Mouse (Mus musculus) hindbrain, embryonic 13.5 days (tissue): Measurements from ENCODE around the gene Cad. TPM values are rescaled to one million over a fixed set of nuclear protein-coding genes. Genes with fewer than 3 reads are reported as not detected.

Experiments
- ATAC-seq: fragments of 200-750 bp; cut with Nextera tagmentation; 2 replicates; pipeline ENCODE4 v1.8.0; 2017; ENCODE audit warnings: moderate TSS enrichment; ENCODE audit not compliant: low FRiP score
- H3K27ac ChIP-seq: fragments of 300-500 bp; sonication (generic); 2 replicates; pipeline ENCODE4 v1.5.1; 2015; ENCODE audit warnings: inconsistent platforms, mild to moderate bottlenecking, moderate library complexity
- H3K27me3 ChIP-seq: fragments of 300-500 bp; sonication (generic); 2 replicates; pipeline ENCODE4 v1.6.1; 2015; ENCODE audit warnings: mild to moderate bottlenecking, inconsistent platforms
- H3K36me3 ChIP-seq: fragments of 300-500 bp; sonication (generic); 2 replicates; pipeline ENCODE4 v1.6.1; 2015; ENCODE audit warnings: mild to moderate bottlenecking, inconsistent platforms
- H3K4me1 ChIP-seq: fragments of 300-500 bp; sonication (generic); replicated peaks from 2 replicates; pipeline ENCODE4 v1.6.1; 2015; ENCODE audit warnings: inconsistent platforms
- H3K4me2 ChIP-seq: fragments of 300-500 bp; sonication (generic); 2 replicates; pipeline ENCODE4 v1.6.1; 2015; ENCODE audit warnings: inconsistent platforms, mild to moderate bottlenecking, moderate library complexity
- H3K4me3 ChIP-seq: fragments of 300-500 bp; sonication (generic); 2 replicates; pipeline ENCODE4 v1.5.1; 2015; ENCODE audit warnings: mild to moderate bottlenecking, inconsistent platforms
- H3K9ac ChIP-seq: fragments of 300-500 bp; sonication (generic); 2 replicates; pipeline ENCODE4 v1.6.1; 2015; ENCODE audit warnings: mild to moderate bottlenecking, inconsistent platforms
- H3K9me3 ChIP-seq: fragments of 300-500 bp; sonication (generic); 2 replicates; pipeline ENCODE4 v1.6.1; 2016; ENCODE audit warnings: inconsistent platforms
- WGBS: fragments of 180-500 bp; shearing (Covaris S2); methylation state at CpG from one replicate; pipeline ENCODE4 v1.1.7; 2015; 5-methylcytosine and 5-hydroxymethylcytosine counted together
- polyA plus RNA-seq: library from polyadenylated mRNA; unstranded; fragments of >200 nt; fragmentation: Nextera tagmentation; extraction: Ambion mirVana; gene quantifications from 2 replicates; pipeline ENCODE4 v1.2.1, GENCODE M21; 2015

Cad gene
- polyA plus RNA-seq, 1 experiment from 2014 or later: 13.7 TPM

- Histone ChIP-seq H3K9ac (no peak overlapping the region), H3K4me3 (no peak overlapping the region), H3K27ac (no peak overlapping the region), H3K4me1 (peaks cover 19% of the 10 kb centered on the region), H3K36me3 (peaks cover 41% of the 10 kb centered on the region), H3K9me3 (no peaks in the 10 kb centered on the region), H3K27me3 (no peaks in the 10 kb centered on the region), H3K4me2 (no peak overlapping the region)
- no peak for ATAC-seq
- 89% methylated on average over 13 of the region's 13 CpGs for WGBS
Measured at GRCm38 (mm10) chr5:31080059-31080794, 25.6 kb downstream of the Cad start.

DNA sequence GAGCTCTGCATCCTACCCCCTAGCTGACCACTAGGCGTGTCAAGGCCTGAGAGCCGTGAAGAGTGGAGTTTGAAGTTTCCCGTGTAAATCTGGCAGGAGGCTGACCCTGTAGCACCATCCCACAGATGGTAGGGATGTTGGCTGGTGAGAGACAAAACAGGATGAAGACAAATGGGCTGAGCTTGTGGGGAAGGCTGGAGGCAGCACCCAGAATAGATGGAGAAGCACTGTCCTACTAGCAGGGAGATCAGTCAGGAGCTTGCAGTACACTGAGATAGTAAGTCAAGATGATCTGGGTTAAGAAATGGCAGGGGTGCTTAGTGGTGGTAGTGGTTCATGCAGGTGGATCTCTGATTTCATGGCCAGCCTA, 26.2 kb downstream of the Cad start:
- Histone ChIP-seq H3K4me3 (no peak overlapping the region), H3K27me3 (no peaks in the 10 kb centered on the region), H3K36me3 (peaks cover 35% of the 10 kb centered on the region), H3K9me3 (no peaks in the 10 kb centered on the region), H3K9ac (no peak overlapping the region), H3K4me1 (peaks cover 19% of the 10 kb centered on the region), H3K27ac (no peak overlapping the region), H3K4me2 (no peak overlapping the region)
- no peak for ATAC-seq
- 70% methylated on average over 3 of the region's 3 CpGs for WGBS

DNA sequence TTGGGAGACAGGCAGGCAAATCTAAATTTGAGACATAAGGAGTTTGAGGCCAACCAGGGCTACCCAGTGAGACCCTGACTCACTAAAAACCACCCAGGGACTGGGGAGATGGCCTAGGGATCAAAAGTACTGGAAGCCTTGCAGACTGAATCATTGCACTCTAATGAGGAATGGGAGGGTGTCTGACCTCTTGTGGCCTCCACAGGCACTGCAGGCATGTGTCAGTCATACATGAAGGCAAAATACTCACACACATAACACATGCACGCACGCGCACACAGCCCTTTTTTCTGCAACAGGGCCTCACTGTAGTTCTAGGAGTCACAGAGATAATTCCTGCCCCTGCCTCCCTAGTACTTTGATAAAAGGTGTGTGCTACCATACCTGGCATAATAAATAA, 26.8 kb downstream of the Cad start:
- no peak overlapping the region for H3K27ac ChIP-seq
- 67% methylated on average over 3 of the region's 3 CpGs for WGBS
- no peak overlapping the region for H3K4me2 ChIP-seq
- no peak for ATAC-seq
- H3K9me3 ChIP-seq: no peaks in the 10 kb centered on the region
- no peak overlapping the region for H3K9ac ChIP-seq
- peaks cover 29% of the 10 kb centered on the region for H3K36me3 ChIP-seq
- peaks cover 22% of the 10 kb centered on the region for H3K4me1 ChIP-seq
- H3K4me3 ChIP-seq: no peak overlapping the region
- H3K27me3 ChIP-seq: no peaks in the 10 kb centered on the region

- H3K4me2 ChIP-seq: no peak overlapping the region
- 15% methylated on average over 5 of the region's 5 CpGs for WGBS
- no peak overlapping the region for H3K4me3 ChIP-seq
- H3K27me3 ChIP-seq: no peaks in the 10 kb centered on the region
- peak; percentile 50 for ATAC-seq
- H3K9me3 ChIP-seq: no peaks in the 10 kb centered on the region
- peak overlapping the region; percentile 49; the same call in 1 of the 2 replicates for H3K9ac ChIP-seq
- H3K27ac ChIP-seq: peak overlapping the region; percentile 85
- peaks cover 27% of the 10 kb centered on the region for H3K4me1 ChIP-seq
- peaks cover 20% of the 10 kb centered on the region for H3K36me3 ChIP-seq
Measured at GRCm38 (mm10) chr5:31082355-31082754, 27.8 kb downstream of the Cad start.

GRCm38 (mm10) chr5:31082935-31083625, 28.5 kb downstream of the Cad start:
- Histone ChIP-seq H3K9me3 (no peaks in the 10 kb centered on the region), H3K27me3 (no peaks in the 10 kb centered on the region; the same call in 1 of the 2 replicates), H3K4me1 (peaks cover 27% of the 10 kb centered on the region), H3K4me2 (no peak overlapping the region; the same call in 1 of the 2 replicates), H3K4me3 (no peak overlapping the region), H3K36me3 (peaks cover 15% of the 10 kb centered on the region), H3K9ac (peak overlapping the region; percentile 49; the same call in 1 of the 2 replicates), H3K27ac (peak overlapping the region; percentile 85)
- WGBS: 37% methylated on average over 12 of the region's 12 CpGs
- ATAC-seq: peak; percentile 31; the same call in 1 of the 2 replicates

DNA sequence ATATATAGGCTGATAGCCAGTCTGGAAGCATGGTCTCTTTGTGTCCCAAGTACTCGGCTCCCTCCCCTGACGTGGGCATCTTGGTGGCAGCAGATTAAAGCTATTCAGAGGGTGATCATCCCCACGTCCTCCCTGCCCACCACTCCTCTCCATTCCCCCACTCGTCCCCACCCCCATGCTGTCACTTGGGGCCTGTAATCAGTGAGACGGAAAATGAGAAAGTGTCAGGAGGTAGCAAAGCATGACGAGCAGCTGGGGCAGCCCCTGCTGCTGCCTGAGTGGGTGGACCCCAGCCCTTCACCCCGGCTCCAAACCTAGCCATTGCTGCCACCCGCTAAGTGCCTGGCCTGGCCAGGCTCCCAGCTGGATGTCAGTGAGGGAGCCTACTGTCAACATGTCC, 29.4 kb downstream of the Cad start:
- peaks cover 27% of the 10 kb centered on the region for H3K4me1 ChIP-seq
- no peak overlapping the region for H3K4me3 ChIP-seq
- peak overlapping the region; percentile 36; the same call in 1 of the 2 replicates for H3K9ac ChIP-seq
- peaks cover under 1% of the 10 kb centered on the region for H3K27me3 ChIP-seq
- H3K27ac ChIP-seq: peak overlapping the region; percentile 85
- peaks cover 8% of the 10 kb centered on the region for H3K36me3 ChIP-seq
- ATAC-seq: peak; percentile 57
- no peaks in the 10 kb centered on the region for H3K9me3 ChIP-seq
- 0% methylated on average over 8 of the region's 8 CpGs for WGBS
- H3K4me2 ChIP-seq: peak overlapping the region; percentile 13; the same call in 1 of the 2 replicates

DNA sequence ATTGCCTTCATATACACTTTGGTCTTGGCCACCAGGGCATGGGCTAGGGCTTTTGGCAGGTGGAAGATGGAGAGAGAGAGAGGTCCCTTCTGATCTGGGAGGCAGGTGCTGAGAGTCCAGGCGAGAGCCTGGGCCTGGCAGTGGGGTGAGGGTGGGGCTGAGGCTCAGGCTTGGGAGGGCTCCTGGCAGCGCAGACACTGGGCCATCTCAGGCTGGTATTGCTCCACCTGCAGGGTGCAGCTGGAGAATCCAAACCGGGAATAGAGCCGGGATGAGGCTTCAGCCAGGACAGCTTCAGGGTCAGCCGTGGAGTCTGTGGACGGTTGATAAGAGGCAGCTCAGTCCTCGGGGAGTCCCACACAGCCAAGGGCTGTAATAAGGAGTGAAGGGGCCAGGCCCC, 32.0 kb downstream of the Cad start:
- ATAC-seq: no peak
- H3K4me2 ChIP-seq: no peak overlapping the region
- peaks cover 5% of the 10 kb centered on the region; the same call in 1 of the 2 replicates for H3K36me3 ChIP-seq
- peak overlapping the region; percentile 58; the same call in 1 of the 2 replicates for H3K27ac ChIP-seq
- no peak overlapping the region for H3K4me3 ChIP-seq
- H3K9me3 ChIP-seq: no peaks in the 10 kb centered on the region
- H3K4me1 ChIP-seq: peaks cover 44% of the 10 kb centered on the region
- H3K27me3 ChIP-seq: peaks cover 27% of the 10 kb centered on the region
- 21% methylated on average over 7 of the region's 7 CpGs for WGBS
- peak overlapping the region; percentile 49; the same call in 1 of the 2 replicates for H3K9ac ChIP-seq

- Histone ChIP-seq H3K27me3 (peaks cover 32% of the 10 kb centered on the region), H3K9me3 (no peaks in the 10 kb centered on the region), H3K36me3 (peaks cover 5% of the 10 kb centered on the region; the same call in 1 of the 2 replicates), H3K4me3 (no peak overlapping the region), H3K4me2 (no peak overlapping the region), H3K4me1 (peaks cover 45% of the 10 kb centered on the region), H3K9ac (no peak overlapping the region), H3K27ac (no peak overlapping the region)
- 82% methylated on average over 2 of the region's 2 CpGs for WGBS
- ATAC-seq: no peak
Measured at GRCm38 (mm10) chr5:31087131-31087530, 32.6 kb downstream of the Cad start.

GRCm38 (mm10) chr5:31092231-31092975, 37.8 kb downstream of the Cad start:
- Histone ChIP-seq H3K9ac (peak overlapping the region; percentile 85), H3K9me3 (no peaks in the 10 kb centered on the region), H3K27me3 (peaks cover 85% of the 10 kb centered on the region), H3K36me3 (peaks cover 5% of the 10 kb centered on the region; the same call in 1 of the 2 replicates), H3K4me2 (peak overlapping the region; percentile 60), H3K27ac (peak overlapping the region; percentile 73), H3K4me3 (peak overlapping the region; percentile 62), H3K4me1 (peaks cover 52% of the 10 kb centered on the region)
- WGBS: 2% methylated on average over 32 of the region's 53 CpGs
- ATAC-seq: no peak

GRCm38 (mm10) chr5:31093151-31094041, 38.8 kb downstream of the Cad start:
- H3K4me1 ChIP-seq: peaks cover 52% of the 10 kb centered on the region
- peak overlapping the region; percentile 73 for H3K27ac ChIP-seq

DNA sequence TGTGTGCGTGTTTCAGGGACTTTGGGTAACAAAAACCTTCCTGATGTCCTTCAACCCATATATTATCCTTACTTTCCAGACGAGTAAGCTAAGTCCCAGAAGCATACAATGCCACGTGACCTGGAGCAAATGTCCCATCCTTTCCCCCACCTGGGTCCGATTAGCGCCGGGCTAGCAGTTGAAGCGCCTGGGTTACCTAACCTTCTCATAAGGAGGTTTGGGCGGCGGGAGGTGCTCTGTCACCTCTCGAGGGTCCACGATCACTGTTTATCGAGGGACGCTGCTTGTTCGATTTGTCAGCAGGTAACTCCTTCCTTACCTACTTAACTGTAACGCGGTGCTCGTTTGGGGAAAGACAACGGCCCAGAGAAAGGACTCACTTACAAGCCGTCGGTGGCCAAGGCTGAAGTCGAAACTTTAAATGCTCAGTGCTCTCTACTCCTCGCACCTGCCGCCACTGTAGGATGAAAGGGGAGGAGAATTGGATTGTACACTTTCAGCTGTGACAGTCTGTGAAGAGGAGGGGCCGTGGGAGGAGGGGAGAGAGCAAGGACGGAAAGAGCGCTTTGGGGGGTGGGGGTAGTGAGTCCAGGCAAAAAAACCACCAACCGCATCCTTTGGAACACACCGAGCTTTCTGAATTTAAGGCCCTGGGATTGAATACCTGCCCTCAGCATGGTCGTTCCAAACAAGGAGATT, 39.7 kb downstream of the Cad start:
- no peak overlapping the region for H3K27ac ChIP-seq
- no peak overlapping the region for H3K9ac ChIP-seq
- H3K4me2 ChIP-seq: peak overlapping the region; percentile 60
- H3K9me3 ChIP-seq: no peaks in the 10 kb centered on the region
- H3K36me3 ChIP-seq: no peaks in the 10 kb centered on the region
- WGBS: 1% methylated on average over 28 of the region's 29 CpGs
- H3K4me3 ChIP-seq: peak overlapping the region; percentile 62
- H3K27me3 ChIP-seq: peaks cover 100% of the 10 kb centered on the region
- ATAC-seq: no peak
- H3K4me1 ChIP-seq: peaks cover 52% of the 10 kb centered on the region

More at GRCm38 (mm10) chr5:31093151-31094041, 38.8 kb downstream of the Cad start:
- Histone ChIP-seq H3K4me3 (peak overlapping the region; percentile 62), H3K36me3 (no peaks in the 10 kb centered on the region), H3K9me3 (no peaks in the 10 kb centered on the region), H3K9ac (peak overlapping the region; percentile 85), H3K27me3 (peaks cover 95% of the 10 kb centered on the region), H3K4me2 (peak overlapping the region; percentile 60)
- WGBS: 1% methylated on average over 49 of the region's 54 CpGs
- peak; percentile 50 for ATAC-seq
